Mouse (Mus musculus): ENCODE data around the gene Abraxas2.

GRCm38 (mm10) chr7:132815081-132815480 is 43.9 kb upstream of the Abraxas2 start:
- peak; percentile 53 for TF ChIP-seq CTCF (IDR thresholded peaks at IDR 0.05)
- no peak for TF ChIP-seq POLR2A (IDR thresholded peaks at IDR 0.05; ENCODE audit: insufficient read depth, low read depth, low read length)
